Mouse (Mus musculus): ENCODE data around the gene Fbln7.

GRCm38 (mm10) chr2:128837531-128837930, 25.2 kb upstream of the Fbln7 start:
- TF ChIP-seq CTCF (IDR thresholded peaks at IDR 0.05; ENCODE audit: borderline replicate concordance, insufficient read depth, low read depth, low read length) (no peak), POLR2A (IDR thresholded peaks at IDR 0.05; ENCODE audit: borderline replicate concordance, insufficient read depth, low read length) (no peak)

All from cerebellum, adult 2 months (tissue).